Mouse (Mus musculus) 3134 (cell line): ENCODE measurements around the gene Sertad1.
A peak's percentile ranks its signal among the peaks of the same experiment; 100 is the strongest.
"Not testable (repeated sequence)": the region's sequence is repeated elsewhere in the genome, so short reads cannot be mapped to it uniquely, and the experiment has no call there.

Experiments
- DNase-seq: peaks from one replicate; pipeline ENCODE4 v3.0.0-alpha.2; 2011; ENCODE audit warnings: low spot score; ENCODE audit not compliant: insufficient read length; ENCODE audit errors: extremely low read depth

Gene Sertad1

GRCm38 (mm10) chr7:27494659-27495367, 8.1 kb downstream of the Sertad1 start:
- not testable (repeated sequence) for DNase-seq

GRCm38 (mm10) chr7:27499036-27499435, 12.3 kb downstream of the Sertad1 start, which contains the start of gene Prx:
Prx (plus strand) TSS chr7:27499324.
- DNase-seq = no peak

GRCm38 (mm10) chr7:27501620-27502019, 14.9 kb downstream of the Sertad1 start:
- no peak for DNase-seq

GRCm38 (mm10) chr7:27506765-27507370, 20.2 kb downstream of the Sertad1 start:
- peak; percentile 71 for DNase-seq

GRCm38 (mm10) chr7:27507711-27508647, 21.3 kb downstream of the Sertad1 start:
- peak; percentile 99 for DNase-seq

- no peak for DNase-seq
Observed at GRCm38 (mm10) chr7:27508648-27509005, 21.9 kb downstream of the Sertad1 start.

- DNase-seq = no peak
Observed at GRCm38 (mm10) chr7:27510809-27511208, 24.1 kb downstream of the Sertad1 start.

DNA sequence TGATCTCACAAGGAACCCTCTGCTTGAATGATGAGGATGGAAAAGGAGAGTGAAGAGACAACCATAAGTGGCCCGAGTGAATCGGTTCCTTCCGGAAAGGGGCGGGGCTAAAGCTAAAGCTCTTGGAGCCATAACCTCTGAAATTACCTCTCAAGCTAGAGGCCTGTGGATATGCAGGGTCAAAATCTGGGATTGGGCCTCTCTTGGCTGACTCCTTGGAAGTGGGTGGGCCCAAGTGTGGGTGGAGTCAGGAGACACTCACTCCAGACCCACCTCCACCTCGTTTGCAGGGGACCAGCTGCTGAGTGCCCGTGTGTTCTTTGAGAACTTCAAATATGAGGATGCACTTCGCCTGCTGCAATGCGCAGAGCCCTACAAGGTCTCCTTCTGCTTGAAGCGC, 28.3 kb downstream of the Sertad1 start:
- DNase-seq = no peak

DNA sequence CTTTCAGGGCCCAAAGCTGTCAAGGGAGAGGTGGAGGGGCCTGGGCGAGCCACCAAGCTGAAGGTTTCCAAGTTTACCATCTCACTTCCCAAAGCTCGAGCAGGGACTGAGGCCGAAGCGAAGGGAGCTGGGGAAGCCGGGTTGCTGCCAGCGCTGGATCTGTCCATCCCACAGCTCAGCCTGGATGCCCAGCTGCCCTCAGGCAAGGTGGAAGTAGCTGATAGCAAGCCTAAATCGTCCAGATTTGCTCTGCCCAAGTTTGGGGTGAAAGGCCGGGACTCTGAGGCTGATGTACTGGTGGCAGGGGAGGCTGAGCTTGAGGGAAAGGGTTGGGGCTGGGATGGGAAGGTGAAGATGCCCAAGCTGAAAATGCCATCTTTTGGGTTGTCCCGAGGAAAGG, 31.6 kb downstream of the Sertad1 start:
- DNase-seq = no peak

- no peak for DNase-seq
Observed at GRCm38 (mm10) chr7:27520104-27520503, 33.4 kb downstream of the Sertad1 start.

GRCm38 (mm10) chr7:27520599-27520998, 33.9 kb downstream of the Sertad1 start:
- DNase-seq = no peak

DNA sequence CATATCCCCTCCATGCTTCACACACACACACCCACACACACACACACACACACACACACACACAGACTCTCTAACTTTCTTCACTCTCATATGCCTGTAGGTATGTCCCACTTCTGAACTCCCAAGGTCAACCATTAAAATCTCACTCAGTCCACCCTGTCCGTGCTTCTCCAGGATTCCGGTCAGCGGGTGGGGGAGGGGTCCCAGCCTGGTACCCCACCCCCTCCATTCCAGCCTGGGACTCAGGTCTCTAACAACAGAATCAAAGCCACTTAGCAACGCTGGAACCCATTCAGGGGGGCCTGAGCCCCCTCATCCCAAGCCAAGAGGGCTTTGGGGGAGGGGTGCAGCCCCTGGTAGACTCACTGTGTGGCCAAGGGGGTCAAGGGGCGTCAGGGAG, 36.3 kb downstream of the Sertad1 start, which contains the start of gene Hipk4:
Hipk4 (plus strand) TSS at position 301 of the 400 bp plus-strand sequence.
- no peak for DNase-seq

DNA sequence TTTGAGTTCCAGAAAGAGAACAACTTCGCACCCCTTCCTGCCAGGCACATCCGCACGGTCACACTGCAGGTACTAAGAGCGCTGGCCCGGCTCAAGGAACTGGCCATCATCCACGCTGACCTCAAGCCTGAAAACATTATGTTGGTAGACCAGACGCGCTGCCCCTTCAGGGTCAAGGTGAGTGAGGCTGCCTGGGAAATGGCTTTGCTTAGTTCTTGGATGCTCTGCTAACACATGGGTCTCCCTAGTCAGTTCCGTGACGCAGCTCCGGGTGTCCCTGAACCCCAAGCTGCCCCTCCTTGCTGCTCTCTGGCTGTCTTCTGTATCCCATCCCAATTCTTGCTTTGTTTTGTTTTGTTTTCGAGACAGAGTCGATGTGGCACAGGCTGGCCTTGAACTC, 37.1 kb downstream of the Sertad1 start:
- DNase-seq = no peak

DNA sequence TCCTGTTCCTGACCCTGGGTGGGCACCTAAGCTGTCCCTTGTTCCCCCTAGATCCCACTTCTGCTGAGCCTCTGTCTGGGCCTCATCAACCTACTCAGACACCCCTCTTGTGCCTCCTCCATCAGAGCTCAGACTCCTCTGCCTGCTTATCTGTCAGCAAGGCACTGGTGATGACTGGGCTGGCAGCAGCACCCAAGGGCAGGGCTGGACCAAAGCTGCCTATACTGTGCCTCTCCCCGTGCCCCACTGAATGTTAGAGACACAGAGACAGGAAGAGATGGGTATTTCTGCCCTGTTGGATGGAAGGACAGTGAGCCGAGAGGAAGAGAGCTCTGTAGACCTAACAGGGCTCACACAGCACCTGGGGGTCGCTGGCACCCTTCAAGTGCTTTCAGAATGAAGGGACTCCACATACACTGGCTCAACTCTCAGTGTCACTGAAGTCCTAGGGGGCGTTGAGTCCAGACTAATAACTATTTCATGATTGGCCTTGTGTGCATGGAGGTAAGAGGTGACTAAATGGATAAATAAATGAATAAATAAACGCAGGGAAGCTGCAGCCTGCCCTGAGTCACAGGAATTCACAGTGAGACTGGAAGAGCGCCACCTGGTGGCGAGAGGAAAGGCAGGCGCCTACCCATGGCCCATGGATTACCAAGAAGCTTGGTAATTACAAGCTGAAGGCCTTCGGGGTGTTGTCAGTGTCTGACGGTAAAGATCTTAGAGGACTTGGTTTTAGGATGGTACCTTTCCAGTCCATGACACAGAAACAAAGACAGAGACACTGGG, 39.5 kb downstream of the Sertad1 start:
- peak; percentile 41 for DNase-seq

DNA sequence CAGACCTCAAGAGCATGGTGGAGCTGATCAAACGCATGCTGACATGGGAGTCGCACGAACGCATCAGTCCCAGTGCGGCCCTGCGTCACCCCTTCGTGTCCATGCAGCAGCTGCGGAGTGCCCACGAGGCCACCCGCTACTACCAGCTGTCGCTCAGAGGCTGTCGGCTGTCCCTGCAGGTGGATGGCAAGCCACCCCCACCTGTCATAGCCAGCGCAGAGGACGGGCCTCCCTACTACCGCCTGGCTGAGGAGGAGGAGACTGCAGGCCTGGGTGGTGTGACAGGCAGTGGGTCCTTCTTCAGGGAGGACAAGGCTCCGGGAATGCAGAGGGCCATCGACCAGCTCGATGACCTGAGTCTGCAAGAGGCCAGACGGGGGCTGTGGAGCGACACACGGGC, 42.4 kb downstream of the Sertad1 start:
- no peak for DNase-seq

- DNase-seq = no peak
Observed at GRCm38 (mm10) chr7:27530937-27531336, 44.2 kb downstream of the Sertad1 start.

DNA sequence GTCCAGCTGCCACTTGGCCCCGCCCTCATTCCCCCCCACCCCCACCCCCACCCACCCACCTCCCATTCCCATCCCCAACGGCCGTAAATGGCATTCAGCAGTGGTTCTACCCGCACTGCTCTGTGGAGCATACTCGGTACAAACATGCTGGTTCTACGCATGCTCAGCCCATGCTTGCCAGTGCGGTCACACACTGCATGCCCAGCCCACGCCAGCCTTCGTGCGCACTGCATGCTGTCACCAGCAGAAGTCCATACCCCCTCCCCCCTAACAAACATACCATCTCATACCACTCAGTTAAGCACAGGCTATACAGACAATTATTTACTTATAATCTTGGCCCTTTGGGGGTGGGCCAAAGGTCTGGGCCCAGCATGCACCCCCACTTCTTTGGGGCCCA, 45.0 kb downstream of the Sertad1 start:
- no peak for DNase-seq

DNA sequence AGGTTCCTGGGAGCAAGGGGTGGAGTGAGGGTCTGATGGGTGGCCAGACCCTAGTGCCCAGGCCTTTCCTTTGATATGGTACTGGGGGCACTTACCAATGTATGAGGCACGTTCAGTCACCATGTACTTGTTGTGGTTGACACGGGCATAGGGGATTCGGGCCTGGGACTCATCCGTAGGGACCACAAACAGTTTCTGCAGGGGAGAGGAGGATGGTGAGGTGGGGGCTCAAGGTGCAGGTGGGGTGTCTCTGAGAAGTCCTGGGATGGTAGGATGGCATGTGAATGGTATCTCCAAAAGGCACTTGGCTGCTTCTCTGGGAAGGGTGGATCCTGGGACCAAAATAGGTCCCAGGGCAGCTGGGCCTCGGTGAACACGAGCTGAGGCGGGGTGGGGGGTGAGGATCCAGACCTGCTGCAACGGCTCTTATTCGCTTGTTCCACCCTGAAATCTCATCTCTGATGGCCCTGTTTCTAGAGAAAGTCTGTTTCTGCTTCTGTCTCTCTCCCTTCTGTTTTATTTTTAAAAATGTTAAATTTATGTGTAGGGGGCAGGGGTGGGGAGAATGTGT, 45.9 kb downstream of the Sertad1 start:
- DNase-seq = no peak

DNA sequence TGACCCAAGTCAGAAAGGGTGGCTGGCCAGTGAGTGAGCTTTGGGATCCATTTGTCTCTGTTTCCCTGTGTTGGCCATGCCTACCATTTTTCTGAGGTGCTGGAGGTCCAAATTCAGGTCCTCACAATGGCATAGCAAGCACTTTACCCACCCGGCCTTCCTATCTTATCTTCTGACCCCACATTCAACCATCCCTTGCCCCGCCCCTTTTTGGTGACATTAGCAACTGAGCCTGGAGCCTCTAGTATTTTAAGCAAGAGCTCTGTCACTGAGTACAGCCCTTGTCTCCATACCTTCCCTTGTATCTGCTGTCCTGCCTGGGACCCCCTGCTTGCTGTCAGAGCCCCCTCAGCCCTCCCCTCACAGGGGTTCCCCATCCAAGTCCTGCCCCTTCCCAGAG, 48.7 kb downstream of the Sertad1 start:
- no peak for DNase-seq

GRCm38 (mm10) chr7:27536618-27537017, 49.9 kb downstream of the Sertad1 start:
- DNase-seq = no peak
